Mouse (Mus musculus) ES-E14 (cell line): Measurements from ENCODE around the gene Gimap7. TPM values are rescaled to one million over a fixed set of nuclear protein-coding genes. Genes with fewer than 3 reads are reported as not detected.

ENCODE experiments used
- DNase-seq: peaks from one replicate; pipeline ENCODE4 v3.0.0-alpha.2; 2013; ENCODE audit warnings: low read depth, low spot score
- H3K27ac ChIP-seq: 2 replicates; pipeline ENCODE4 v1.5.1; 2012; ENCODE audit warnings: low read depth, mild to moderate bottlenecking, low read length, moderate library complexity, mixed read lengths; ENCODE audit not compliant: poor library complexity, insufficient read depth, severe bottlenecking
- H3K36me3 ChIP-seq: 2 replicates; pipeline ENCODE4 v1.6.1; 2012; ENCODE audit warnings: mild to moderate bottlenecking, low read length, moderate library complexity, mixed read lengths; ENCODE audit not compliant: control insufficient read depth, poor library complexity, insufficient read depth, severe bottlenecking
- H3K4me1 ChIP-seq, 2 experiments: fragments of 150-350 bp in 1 of 2; sonication (generic) in 1 of 2; 2 replicates each; pipeline ENCODE4 v1.6.1; 2012; ENCODE audit warnings: low read length in 2 of 2, mild to moderate bottlenecking in 1 of 2, mixed read lengths in 1 of 2; ENCODE audit not compliant: control insufficient read depth in 2 of 2, insufficient read depth in 2 of 2, poor library complexity in 1 of 2
- H3K4me3 ChIP-seq, 2 experiments: fragments of 150-350 bp in 1 of 2; sonication (generic) in 1 of 2; 2 replicates each; pipeline ENCODE4 v1.5.1; 2012; ENCODE audit warnings: low read length in 2 of 2, low read depth in 1 of 2, mild to moderate bottlenecking in 1 of 2, mixed read lengths in 1 of 2; ENCODE audit not compliant: insufficient read depth in 1 of 2, poor library complexity in 1 of 2, severe bottlenecking in 1 of 2
- H3K9ac ChIP-seq: 2 replicates; pipeline ENCODE4 v1.6.1; 2012; ENCODE audit warnings: low read depth, mild to moderate bottlenecking, low read length, mixed read lengths; ENCODE audit not compliant: poor library complexity, insufficient read depth, severe bottlenecking
- H3K9me3 ChIP-seq: fragments of 150-350 bp; sonication (generic); 2 replicates; pipeline ENCODE4 v1.6.1; 2012; ENCODE audit warnings: low read depth, mild to moderate bottlenecking, low read length; ENCODE audit not compliant: control insufficient read depth, insufficient read depth
- CHD2 ChIP-seq: IDR thresholded peaks from 2 replicates; pipeline ENCODE4 v1.6.1; 2014; ENCODE audit warnings: mild to moderate bottlenecking, low read depth, low read length, inconsistent platforms
- HCFC1 ChIP-seq: IDR thresholded peaks from 2 replicates; pipeline ENCODE4 v1.6.1; 2012; ENCODE audit warnings: low read length, inconsistent platforms, borderline replicate concordance; ENCODE audit not compliant: insufficient read depth
- MAFK ChIP-seq: IDR thresholded peaks from 2 replicates; pipeline ENCODE4 v1.6.1; 2014; ENCODE audit warnings: mild to moderate bottlenecking, low read depth, low read length, inconsistent platforms; ENCODE audit not compliant: insufficient read depth
- ZC3H11A ChIP-seq: IDR thresholded peaks from 2 replicates; pipeline ENCODE4 v1.6.1; 2012; ENCODE audit warnings: low read depth, mild to moderate bottlenecking, inconsistent platforms, low read length, borderline replicate concordance
- ZNF384 ChIP-seq: IDR thresholded peaks from 2 replicates; pipeline ENCODE4 v1.6.1; 2012; ENCODE audit warnings: low read depth, low read length, inconsistent platforms
- in situ Hi-C, 2 experiments: fragments of 600-800 bp; cut with MboI; formaldehyde crosslinking; loops; one replicate each; pipeline ENCODE4 v1.15.1; 2025; ENCODE audit warnings: low sequenced_read_pairs in 2 of 2, inconsistent platforms in 1 of 2; ENCODE audit not compliant: unreplicated experiment in 2 of 2
- total RNA-seq: library from RNA; depleted of rRNA; stranded (reverse); fragments of 300-350 nt; gene quantifications from 2 replicates; pipeline ENCODE4 v1.2.3, GENCODE M21; 2012

Gimap7 gene
- total RNA-seq, 1 experiment: not detected

DNA sequence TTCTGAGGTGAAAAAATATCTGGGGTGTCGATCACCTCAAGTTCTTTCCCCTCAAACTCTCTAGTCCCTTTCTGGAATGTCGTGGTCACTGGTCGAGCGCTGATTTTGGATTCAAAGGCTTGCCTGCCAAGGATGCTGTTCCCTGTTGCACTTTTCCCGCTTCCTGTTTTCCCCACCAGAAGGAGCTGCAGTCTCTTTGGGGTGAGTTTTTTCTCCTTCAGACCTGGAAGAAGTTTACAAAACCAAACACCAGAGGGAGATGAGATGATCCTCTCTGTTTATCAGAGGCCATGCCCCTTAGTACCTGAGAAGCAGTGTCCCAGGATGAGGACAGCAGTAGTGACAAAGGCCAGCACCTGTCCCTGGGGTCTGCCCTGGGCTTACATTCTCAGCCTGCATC is 15.8 kb upstream of the Gimap7 start:
- Histone ChIP-seq H3K4me3 (no peak overlapping the region), H3K4me1 (no peaks in the 10 kb centered on the region), H3K9me3 (no peaks in the 10 kb centered on the region), H3K27ac (no peak overlapping the region), H3K36me3 (no peaks in the 10 kb centered on the region), H3K9ac (no peak overlapping the region)
- TF ChIP-seq MAFK (no peak), CHD2 (no peak), HCFC1 (no peak), ZNF384 (no peak), ZC3H11A (no peak)
- no peak for DNase-seq
- in situ Hi-C loops: no loop called here

DNA sequence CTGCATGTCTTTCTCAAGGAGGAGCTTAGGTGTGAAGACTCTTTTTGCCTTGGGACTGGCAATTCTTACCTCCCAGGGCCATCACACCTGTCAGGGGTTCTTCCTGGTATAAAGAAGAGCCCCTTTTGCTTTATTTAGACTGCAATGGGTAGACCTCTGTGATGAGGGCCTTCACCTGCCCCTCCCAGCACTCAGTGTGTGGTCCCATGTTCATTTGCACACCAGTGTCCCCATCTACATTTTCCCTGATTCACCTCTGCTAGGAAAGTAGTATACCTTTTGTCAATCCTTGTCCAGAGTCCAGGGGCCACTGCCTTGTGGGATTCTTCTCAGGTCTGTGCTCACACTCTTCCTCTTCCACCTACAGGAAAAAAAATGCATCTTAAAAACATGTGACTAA is 14.3 kb upstream of the Gimap7 start:
- H3K36me3 ChIP-seq: no peaks in the 10 kb centered on the region
- no peak overlapping the region for H3K27ac ChIP-seq
- no peak overlapping the region for H3K9ac ChIP-seq
- DNase-seq: no peak
- no peak overlapping the region for H3K4me3 ChIP-seq
- TF ChIP-seq MAFK (no peak), ZC3H11A (no peak), HCFC1 (no peak), CHD2 (no peak), ZNF384 (no peak)
- no peaks in the 10 kb centered on the region for H3K9me3 ChIP-seq
- no peaks in the 10 kb centered on the region for H3K4me1 ChIP-seq
- in situ Hi-C loops: no loop called here

DNA sequence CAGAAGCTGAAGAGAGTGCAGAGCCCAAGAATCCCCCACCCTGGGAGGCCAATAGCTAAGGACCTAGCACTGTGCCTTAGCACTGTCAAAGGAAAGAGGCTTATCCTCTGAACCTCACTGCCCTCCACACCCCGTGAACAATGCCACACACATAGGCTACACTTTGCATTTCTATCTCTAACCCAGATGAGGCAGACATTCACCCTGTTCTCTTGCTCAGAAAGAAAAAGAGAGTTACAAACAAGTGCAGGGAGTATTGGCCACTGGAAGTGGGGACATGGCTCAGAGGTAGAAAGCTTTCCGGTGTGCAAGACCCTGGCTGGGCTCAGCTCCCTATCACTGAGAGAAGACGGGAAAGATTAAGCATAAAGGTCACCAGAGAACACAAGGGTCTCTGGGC is 12.3 kb upstream of the Gimap7 start:
- Histone ChIP-seq H3K27ac (no peak overlapping the region), H3K9me3 (no peaks in the 10 kb centered on the region), H3K36me3 (no peaks in the 10 kb centered on the region), H3K9ac (no peak overlapping the region), H3K4me1 (no peaks in the 10 kb centered on the region), H3K4me3 (no peak overlapping the region)
- TF ChIP-seq ZC3H11A: no peak
- TF ChIP-seq CHD2: no peak
- TF ChIP-seq HCFC1: no peak
- TF ChIP-seq ZNF384: no peak
- DNase-seq: no peak
- in situ Hi-C loops: no loop called here

DNA sequence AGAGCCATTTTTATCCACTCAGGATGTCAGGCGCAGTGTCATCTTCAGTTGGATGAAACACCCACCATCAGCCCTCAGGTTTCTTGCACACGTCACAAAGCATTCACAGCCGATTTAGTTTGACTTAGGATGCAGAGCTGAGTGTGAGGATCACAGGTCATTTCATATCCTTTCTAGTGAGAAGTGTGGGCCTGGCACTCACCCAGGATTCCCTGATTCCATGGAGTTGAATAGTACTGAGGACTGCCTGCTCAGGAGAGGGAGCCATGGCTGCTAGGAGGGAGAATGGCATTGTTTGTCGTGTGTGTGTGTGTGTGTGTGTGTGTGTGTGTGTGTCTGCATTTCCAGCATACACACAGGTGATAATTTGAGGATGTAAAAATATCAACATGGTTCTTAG is 1.9 kb downstream of the Gimap7 start:
- no peak for TF ChIP-seq ZNF384
- TF ChIP-seq MAFK: no peak
- TF ChIP-seq CHD2: no peak
- TF ChIP-seq ZC3H11A: no peak
- TF ChIP-seq HCFC1: no peak
- in situ Hi-C loops: no loop called here
- no peak for DNase-seq
- H3K9ac ChIP-seq: no peak overlapping the region
- no peaks in the 10 kb centered on the region for H3K36me3 ChIP-seq
- H3K4me3 ChIP-seq: no peak overlapping the region
- no peaks in the 10 kb centered on the region for H3K9me3 ChIP-seq
- H3K4me1 ChIP-seq: no peaks in the 10 kb centered on the region
- no peak overlapping the region for H3K27ac ChIP-seq

DNA sequence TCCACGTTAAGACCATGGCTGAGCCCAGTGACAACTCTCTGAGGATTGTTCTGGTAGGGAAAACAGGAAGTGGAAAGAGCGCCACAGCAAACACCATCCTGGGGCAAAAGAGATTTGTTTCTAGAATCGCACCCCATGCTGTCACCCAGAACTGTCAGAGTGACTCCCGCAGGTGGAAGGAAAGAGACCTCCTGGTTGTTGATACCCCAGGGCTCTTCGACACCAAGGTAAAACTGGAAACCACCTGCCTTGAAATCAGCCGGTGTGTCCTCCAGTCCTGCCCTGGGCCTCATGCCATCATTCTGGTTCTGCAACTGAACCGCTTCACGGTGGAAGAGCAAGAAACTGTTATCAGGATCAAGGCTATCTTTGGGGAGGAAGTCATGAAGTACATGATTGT is 5.0 kb downstream of the Gimap7 start:
- in situ Hi-C loops: no loop called here
- Histone ChIP-seq H3K9ac (no peak overlapping the region), H3K36me3 (no peaks in the 10 kb centered on the region), H3K4me1 (no peaks in the 10 kb centered on the region), H3K9me3 (no peaks in the 10 kb centered on the region), H3K27ac (no peak overlapping the region), H3K4me3 (no peak overlapping the region)
- no peak for DNase-seq
- TF ChIP-seq CHD2: no peak
- TF ChIP-seq HCFC1: no peak
- TF ChIP-seq MAFK: no peak
- no peak for TF ChIP-seq ZC3H11A
- no peak for TF ChIP-seq ZNF384
